Mouse (Mus musculus) heart, embryonic 14.5 days (tissue): Measurements from ENCODE around the gene Klhdc8a. TPM values are rescaled to one million over a fixed set of nuclear protein-coding genes. Genes with fewer than 3 reads are reported as not detected.
"Not testable (repeated sequence)": the region's sequence is repeated elsewhere in the genome, so short reads cannot be mapped to it uniquely, and the experiment has no call there.

Experiments used
- ATAC-seq: fragments of 200-750 bp; cut with Nextera tagmentation; 2 replicates; pipeline ENCODE4 v1.8.0; 2017; ENCODE audit warnings: low read depth, moderate TSS enrichment; ENCODE audit not compliant: insufficient number of reproducible peaks, insufficient read depth, low FRiP score
- H3K27ac ChIP-seq, 2 experiments: fragments of 200-500 bp in 1 of 2; fragments of 300-500 bp in 1 of 2; sonication (generic) in 1 of 2; replicated peaks in 1 of 2; 2 replicates each; pipeline ENCODE4 v1.5.1; 2012 to 2014; ENCODE audit warnings: low read depth in 2 of 2, low read length in 2 of 2, control low read depth in 1 of 2, mild to moderate bottlenecking in 1 of 2, mixed read lengths in 1 of 2; ENCODE audit not compliant: control insufficient read depth in 1 of 2, insufficient read depth in 1 of 2
- H3K27me3 ChIP-seq: fragments of 300-500 bp; sonication (generic); 2 replicates; pipeline ENCODE4 v1.6.1; 2014; ENCODE audit warnings: mild to moderate bottlenecking, low read length, control low read depth; ENCODE audit not compliant: control insufficient read depth, insufficient read depth
- H3K36me3 ChIP-seq: fragments of 300-500 bp; sonication (generic); 2 replicates; pipeline ENCODE4 v1.6.1; 2014; ENCODE audit warnings: mild to moderate bottlenecking, control low read depth, low read length, mixed read lengths; ENCODE audit not compliant: control insufficient read depth, insufficient read depth
- H3K4me1 ChIP-seq, 2 experiments: fragments of 200-500 bp in 1 of 2; fragments of 300-500 bp in 1 of 2; sonication (generic) in 1 of 2; 2 replicates each; pipeline ENCODE4 v1.6.1; 2012 to 2014; ENCODE audit warnings: low read length in 2 of 2, control low read depth in 1 of 2, mixed read lengths in 1 of 2; ENCODE audit not compliant: control insufficient read depth in 2 of 2, insufficient read depth in 2 of 2
- H3K4me2 ChIP-seq: fragments of 300-500 bp; sonication (generic); 2 replicates; pipeline ENCODE4 v1.6.1; 2014; ENCODE audit warnings: mild to moderate bottlenecking, low read length
- H3K4me3 ChIP-seq, 2 experiments: fragments of 200-500 bp in 1 of 2; fragments of 300-500 bp in 1 of 2; sonication (generic) in 1 of 2; 2 replicates each; pipeline ENCODE4 v1.5.1; 2012 to 2014; ENCODE audit warnings: low read length in 2 of 2, mild to moderate bottlenecking in 2 of 2, control low read depth in 1 of 2, low read depth in 1 of 2, moderate library complexity in 1 of 2; ENCODE audit not compliant: control insufficient read depth in 1 of 2, insufficient read depth in 1 of 2
- H3K9ac ChIP-seq: fragments of 300-500 bp; sonication (generic); 2 replicates; pipeline ENCODE4 v1.6.1; 2014; ENCODE audit warnings: mild to moderate bottlenecking, low read length
- H3K9me3 ChIP-seq: fragments of 300-500 bp; sonication (generic); 2 replicates; pipeline ENCODE4 v1.6.1; 2016; ENCODE audit warnings: low read length, control low read depth; ENCODE audit not compliant: control insufficient read depth
- WGBS: fragments of 180-500 bp; shearing (Covaris S2); extraction: QIAGEN DNeasy Blood & Tissue Kit; methylation state at CpG from one replicate; pipeline ENCODE4 v1.1.7; 2014; 5-methylcytosine and 5-hydroxymethylcytosine counted together
- polyA plus RNA-seq: library from polyadenylated mRNA; unstranded; fragments of >200 nt; fragmentation: Nextera tagmentation; extraction: Ambion mirVana; gene quantifications from 2 replicates; pipeline ENCODE4 v1.2.1, GENCODE M21; 2014

Gene Klhdc8a
- polyA plus RNA-seq, 1 experiment from 2014 or later: 1.5 TPM

DNA sequence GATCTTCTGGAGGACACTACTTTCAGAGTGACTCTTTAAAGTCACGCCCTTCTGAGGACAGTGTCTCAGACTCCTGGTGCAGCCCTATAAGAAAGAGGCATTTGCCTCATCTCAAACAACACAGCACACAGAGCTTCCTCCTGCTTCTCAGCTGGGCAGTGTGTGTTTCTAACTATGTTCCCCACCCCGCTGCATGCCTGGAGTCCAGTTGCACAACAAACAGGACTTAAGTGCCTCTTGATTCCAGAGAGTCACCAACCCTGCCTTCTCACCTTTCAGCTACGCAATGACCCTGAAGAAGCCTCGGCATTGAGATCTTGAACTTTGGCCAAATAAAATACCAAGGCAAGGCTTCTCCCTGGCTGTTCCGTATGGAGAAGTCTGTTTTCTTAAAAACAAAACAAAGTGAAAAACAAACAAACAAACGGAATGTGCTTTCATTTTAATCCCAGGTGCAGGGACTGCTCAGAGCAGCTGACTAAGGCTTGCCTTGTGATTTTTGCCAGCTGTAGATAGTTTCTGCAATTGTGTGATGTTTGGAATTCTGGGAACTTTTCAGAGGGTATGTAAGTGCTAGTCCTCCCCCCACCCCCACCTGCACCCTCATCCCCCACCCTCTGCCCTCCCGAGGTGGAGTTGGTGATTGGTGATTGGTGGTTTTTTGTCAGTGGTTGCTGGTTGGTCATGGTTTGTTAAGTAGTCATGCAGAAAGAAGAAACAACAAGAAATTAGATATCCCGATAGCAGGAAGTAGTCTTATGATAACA is 31.5 kb upstream of the Klhdc8a start:
- WGBS: 33% methylated on average over 8 of the region's 8 CpGs
- no peak overlapping the region for H3K27ac ChIP-seq
- ATAC-seq: no peak
- H3K4me2 ChIP-seq: peak overlapping the region; percentile 28; the same call in 1 of the 2 replicates
- no peaks in the 10 kb centered on the region for H3K9me3 ChIP-seq
- no peaks in the 10 kb centered on the region for H3K36me3 ChIP-seq
- peaks cover 6% of the 10 kb centered on the region in 2 experiments; a peak in 2 of 4 replicates for H3K4me1 ChIP-seq
- no peaks in the 10 kb centered on the region for H3K27me3 ChIP-seq
- no peak overlapping the region for H3K9ac ChIP-seq
- no peak overlapping the region for H3K4me3 ChIP-seq

DNA sequence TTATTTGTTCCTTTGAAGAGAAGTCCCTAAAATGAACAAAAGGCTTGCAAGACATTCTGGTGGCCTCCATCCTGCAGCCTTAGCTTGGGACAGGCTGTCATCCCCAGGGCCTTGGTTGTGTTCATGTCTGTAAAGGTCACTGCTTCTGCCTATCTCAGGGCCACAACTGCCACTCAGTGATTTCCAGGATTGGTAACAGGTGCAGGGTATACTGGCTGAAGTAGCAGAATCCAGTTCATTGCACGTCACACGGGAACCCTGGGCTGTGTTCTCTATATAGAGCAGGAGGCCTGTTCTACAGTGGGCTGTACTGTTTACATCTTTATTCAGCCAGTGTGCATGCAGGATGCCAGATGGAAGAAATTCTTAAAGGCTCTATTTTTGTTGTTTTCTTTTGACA is 30.5 kb upstream of the Klhdc8a start:
- 74% methylated on average over 2 of the region's 2 CpGs for WGBS
- peaks cover 6% of the 10 kb centered on the region in 2 experiments; a peak in 2 of 4 replicates for H3K4me1 ChIP-seq

DNA sequence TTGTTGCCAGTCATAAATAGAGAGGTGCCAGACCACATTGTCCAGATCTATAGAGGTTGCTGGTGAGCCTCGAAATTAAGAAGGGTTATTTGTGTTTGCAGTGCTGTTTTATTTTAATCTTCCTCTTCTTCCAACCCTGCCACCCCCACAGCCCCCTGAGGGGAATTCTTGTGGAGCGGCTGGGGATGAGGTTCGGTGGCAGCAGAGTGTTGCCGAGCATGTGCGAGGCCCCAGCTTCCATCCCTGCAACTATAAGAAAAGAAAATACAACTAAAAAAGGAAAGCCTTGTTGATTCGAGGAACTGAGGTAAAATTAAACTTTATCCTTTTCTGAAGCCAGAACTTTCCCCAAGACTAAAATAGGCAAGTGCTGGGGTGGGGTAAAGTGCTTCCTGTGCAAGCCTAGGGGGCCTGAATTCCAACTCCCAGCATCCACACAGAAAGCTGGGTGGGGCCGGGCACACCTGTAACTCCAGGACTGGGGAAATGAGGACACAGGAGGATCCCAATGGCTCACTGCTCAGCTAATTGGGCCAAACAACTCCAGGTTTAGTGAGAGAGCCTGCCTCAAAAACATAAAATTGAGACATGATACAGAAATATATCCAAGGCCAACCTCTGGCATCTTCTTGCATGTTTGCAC is 29.9 kb upstream of the Klhdc8a start:
- no peak for ATAC-seq
- Histone ChIP-seq H3K4me3 (no peak overlapping the region), H3K36me3 (no peaks in the 10 kb centered on the region), H3K4me2 (no peak overlapping the region), H3K27ac (no peak overlapping the region), H3K9ac (no peak overlapping the region), H3K4me1 (peaks cover 6% of the 10 kb centered on the region in 2 experiments; a peak in 2 of 4 replicates), H3K9me3 (no peaks in the 10 kb centered on the region), H3K27me3 (no peaks in the 10 kb centered on the region)
- 61% methylated on average over 7 of the region's 7 CpGs for WGBS

More for the DNA sequence above, 30.5 kb upstream of the Klhdc8a start:
- ATAC-seq: no peak
- Histone ChIP-seq H3K4me3 (no peak overlapping the region), H3K27ac (no peak overlapping the region), H3K9ac (no peak overlapping the region), H3K27me3 (no peaks in the 10 kb centered on the region), H3K9me3 (no peaks in the 10 kb centered on the region), H3K4me2 (no peak overlapping the region), H3K36me3 (no peaks in the 10 kb centered on the region)

DNA sequence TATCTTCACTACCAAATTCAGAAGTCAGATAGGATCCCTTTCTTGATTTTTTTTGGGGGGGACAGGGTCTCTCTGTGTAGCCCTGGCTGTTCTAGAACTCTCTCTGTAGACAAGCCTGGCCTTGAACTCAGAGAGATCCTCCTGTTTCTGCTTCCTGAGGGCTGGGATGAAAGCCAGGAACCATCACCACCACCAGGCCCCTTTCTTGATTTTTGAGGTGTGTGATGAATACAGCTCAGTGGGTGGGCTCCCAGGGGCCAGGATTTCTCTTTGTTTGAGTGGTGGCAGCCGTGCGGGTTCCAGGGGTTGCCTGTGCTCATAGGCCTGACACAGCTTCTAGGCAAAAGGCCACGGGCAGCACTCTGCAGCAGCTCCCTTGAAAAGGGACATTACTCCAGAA is 27.2 kb upstream of the Klhdc8a start:
- H3K4me3 ChIP-seq: no peak overlapping the region
- no peak overlapping the region for H3K27ac ChIP-seq
- H3K27me3 ChIP-seq: no peaks in the 10 kb centered on the region
- no peak overlapping the region for H3K4me2 ChIP-seq
- no peak for ATAC-seq
- no peaks in the 10 kb centered on the region for H3K36me3 ChIP-seq
- WGBS: 67% methylated on average over 3 of the region's 3 CpGs
- no peaks in the 10 kb centered on the region for H3K9me3 ChIP-seq
- H3K9ac ChIP-seq: no peak overlapping the region
- peaks cover 6% of the 10 kb centered on the region in 2 experiments; a peak in 2 of 4 replicates for H3K4me1 ChIP-seq

DNA sequence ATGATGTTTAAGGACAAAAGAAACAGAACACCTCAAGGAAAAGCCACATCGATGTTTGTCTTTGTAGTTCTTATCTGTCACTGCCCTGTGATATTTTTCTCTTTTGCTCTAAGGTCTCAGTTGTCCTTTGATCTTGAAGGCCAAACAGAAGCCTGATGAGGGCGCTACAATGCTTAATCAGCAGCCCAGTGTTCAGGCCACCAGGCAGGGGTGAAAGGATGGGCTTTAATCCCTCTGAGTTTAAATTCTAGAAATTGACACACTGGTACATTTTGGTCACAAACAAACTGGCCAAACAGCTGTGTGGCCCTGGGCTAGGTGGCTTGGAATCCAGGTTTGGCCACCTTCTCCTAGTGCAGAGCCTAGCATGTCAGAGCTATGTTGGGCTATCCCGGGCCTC is 21.7 kb upstream of the Klhdc8a start:
- Histone ChIP-seq H3K27ac (no peak overlapping the region), H3K36me3 (no peaks in the 10 kb centered on the region), H3K4me2 (no peak overlapping the region), H3K27me3 (no peaks in the 10 kb centered on the region), H3K4me3 (no peak overlapping the region), H3K9me3 (no peaks in the 10 kb centered on the region), H3K4me1 (no peaks in the 10 kb centered on the region), H3K9ac (no peak overlapping the region)
- ATAC-seq: no peak
- WGBS: 62% methylated on average over 3 of the region's 3 CpGs

GRCm38 (mm10) chr1:132277124-132277523 is 21.3 kb upstream of the Klhdc8a start:
- H3K36me3 ChIP-seq: no peaks in the 10 kb centered on the region
- 44% methylated on average over 6 of the region's 6 CpGs for WGBS
- no peak for ATAC-seq
- H3K4me2 ChIP-seq: no peak overlapping the region
- H3K27me3 ChIP-seq: no peaks in the 10 kb centered on the region
- no peaks in the 10 kb centered on the region for H3K4me1 ChIP-seq
- H3K9ac ChIP-seq: no peak overlapping the region
- H3K9me3 ChIP-seq: no peaks in the 10 kb centered on the region
- H3K4me3 ChIP-seq: no peak overlapping the region
- H3K27ac ChIP-seq: no peak overlapping the region

- not testable (repeated sequence) for H3K27me3 ChIP-seq, H3K9ac ChIP-seq, H3K4me2 ChIP-seq, H3K36me3 ChIP-seq, H3K9me3 ChIP-seq, H3K4me1 ChIP-seq, H3K27ac ChIP-seq, ATAC-seq, H3K4me3 ChIP-seq
- WGBS: 71% methylated on average over 6 of the region's 6 CpGs
Measured at GRCm38 (mm10) chr1:132280636-132281035, 17.8 kb upstream of the Klhdc8a start.
